Mouse (Mus musculus) ES-E14 (cell line): ENCODE measurements around the gene Uba52. TPM values are rescaled to one million over a fixed set of nuclear protein-coding genes. Genes with fewer than 3 reads are reported as not detected.

Source experiments
- DNase-seq: peaks from one replicate; pipeline ENCODE4 v3.0.0-alpha.2; 2013; ENCODE audit warnings: low read depth, low spot score
- H3K27ac ChIP-seq: 2 replicates; pipeline ENCODE4 v1.5.1; 2012; ENCODE audit warnings: low read depth, mild to moderate bottlenecking, low read length, moderate library complexity, mixed read lengths; ENCODE audit not compliant: poor library complexity, insufficient read depth, severe bottlenecking
- H3K36me3 ChIP-seq: 2 replicates; pipeline ENCODE4 v1.6.1; 2012; ENCODE audit warnings: mild to moderate bottlenecking, low read length, moderate library complexity, mixed read lengths; ENCODE audit not compliant: control insufficient read depth, poor library complexity, insufficient read depth, severe bottlenecking
- H3K4me1 ChIP-seq, 2 experiments: fragments of 150-350 bp in 1 of 2; sonication (generic) in 1 of 2; 2 replicates each; pipeline ENCODE4 v1.6.1; 2012; ENCODE audit warnings: low read length in 2 of 2, mild to moderate bottlenecking in 1 of 2, mixed read lengths in 1 of 2; ENCODE audit not compliant: control insufficient read depth in 2 of 2, insufficient read depth in 2 of 2, poor library complexity in 1 of 2
- H3K4me3 ChIP-seq, 2 experiments: fragments of 150-350 bp in 1 of 2; sonication (generic) in 1 of 2; 2 replicates each; pipeline ENCODE4 v1.5.1; 2012; ENCODE audit warnings: low read length in 2 of 2, low read depth in 1 of 2, mild to moderate bottlenecking in 1 of 2, mixed read lengths in 1 of 2; ENCODE audit not compliant: insufficient read depth in 1 of 2, poor library complexity in 1 of 2, severe bottlenecking in 1 of 2
- H3K9ac ChIP-seq: 2 replicates; pipeline ENCODE4 v1.6.1; 2012; ENCODE audit warnings: low read depth, mild to moderate bottlenecking, low read length, mixed read lengths; ENCODE audit not compliant: poor library complexity, insufficient read depth, severe bottlenecking
- H3K9me3 ChIP-seq: fragments of 150-350 bp; sonication (generic); 2 replicates; pipeline ENCODE4 v1.6.1; 2012; ENCODE audit warnings: low read depth, mild to moderate bottlenecking, low read length; ENCODE audit not compliant: control insufficient read depth, insufficient read depth
- CHD2 ChIP-seq: IDR thresholded peaks from 2 replicates; pipeline ENCODE4 v1.6.1; 2014; ENCODE audit warnings: mild to moderate bottlenecking, low read depth, low read length, inconsistent platforms
- HCFC1 ChIP-seq: IDR thresholded peaks from 2 replicates; pipeline ENCODE4 v1.6.1; 2012; ENCODE audit warnings: low read length, inconsistent platforms, borderline replicate concordance; ENCODE audit not compliant: insufficient read depth
- MAFK ChIP-seq: IDR thresholded peaks from 2 replicates; pipeline ENCODE4 v1.6.1; 2014; ENCODE audit warnings: mild to moderate bottlenecking, low read depth, low read length, inconsistent platforms; ENCODE audit not compliant: insufficient read depth
- ZC3H11A ChIP-seq: IDR thresholded peaks from 2 replicates; pipeline ENCODE4 v1.6.1; 2012; ENCODE audit warnings: low read depth, mild to moderate bottlenecking, inconsistent platforms, low read length, borderline replicate concordance
- ZNF384 ChIP-seq: IDR thresholded peaks from 2 replicates; pipeline ENCODE4 v1.6.1; 2012; ENCODE audit warnings: low read depth, low read length, inconsistent platforms
- in situ Hi-C, 2 experiments: fragments of 600-800 bp; cut with MboI; formaldehyde crosslinking; loops; one replicate each; pipeline ENCODE4 v1.15.1; 2025; ENCODE audit warnings: low sequenced_read_pairs in 2 of 2, inconsistent platforms in 1 of 2; ENCODE audit not compliant: unreplicated experiment in 2 of 2
- total RNA-seq: library from RNA; depleted of rRNA; stranded (reverse); fragments of 300-350 nt; gene quantifications from 2 replicates; pipeline ENCODE4 v1.2.3, GENCODE M21; 2012

Gene Uba52
- total RNA-seq, 1 experiment = 3,214 TPM

DNA sequence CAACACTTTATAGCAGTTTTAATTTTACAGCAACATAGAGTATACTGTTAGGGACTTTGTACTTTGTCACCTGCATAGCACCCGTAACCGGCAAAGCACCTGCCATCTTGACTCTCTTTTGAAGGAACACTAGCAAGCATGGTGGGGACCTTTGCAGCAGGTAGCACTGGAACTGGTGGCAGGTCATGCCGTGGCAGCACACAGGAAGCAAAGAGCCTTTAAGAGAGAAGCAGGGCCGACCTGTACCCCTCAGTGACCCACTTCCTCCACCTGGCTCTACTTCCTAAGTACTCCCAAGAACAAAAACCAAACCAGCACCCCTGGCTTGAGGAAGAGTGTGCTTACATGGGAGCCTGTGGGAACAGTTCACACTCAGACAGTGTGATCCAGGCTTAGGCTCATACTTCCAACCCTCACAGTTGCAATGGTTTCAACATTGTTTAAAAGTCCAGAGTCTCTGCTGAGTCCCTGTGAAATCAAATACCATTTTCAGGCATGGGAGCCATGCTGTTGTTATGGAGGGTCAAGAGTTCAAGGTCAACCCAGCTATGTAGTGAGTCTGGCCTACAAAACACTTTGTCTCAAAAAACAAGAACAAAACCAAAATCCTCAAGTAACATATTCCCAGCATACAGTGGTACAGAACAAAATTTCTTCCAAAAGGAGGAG, 44.6 kb upstream of the Uba52 start:
- H3K36me3 ChIP-seq = no peaks in the 10 kb centered on the region; the same call in 1 of the 2 replicates
- H3K9ac ChIP-seq = no peak overlapping the region
- H3K4me1 ChIP-seq = peaks cover 1 to 7% of the 10 kb centered on the region in 2 experiments; a peak in 3 of 4 replicates
- no peak overlapping the region for H3K4me3 ChIP-seq
- H3K27ac ChIP-seq = no peak overlapping the region
- no peak for DNase-seq
- H3K9me3 ChIP-seq = no peaks in the 10 kb centered on the region
- in situ Hi-C loops = no loop called here
- TF ChIP-seq MAFK = no peak
- TF ChIP-seq ZNF384 = no peak
- no peak for TF ChIP-seq HCFC1
- no peak for TF ChIP-seq ZC3H11A
- no peak for TF ChIP-seq CHD2

DNA sequence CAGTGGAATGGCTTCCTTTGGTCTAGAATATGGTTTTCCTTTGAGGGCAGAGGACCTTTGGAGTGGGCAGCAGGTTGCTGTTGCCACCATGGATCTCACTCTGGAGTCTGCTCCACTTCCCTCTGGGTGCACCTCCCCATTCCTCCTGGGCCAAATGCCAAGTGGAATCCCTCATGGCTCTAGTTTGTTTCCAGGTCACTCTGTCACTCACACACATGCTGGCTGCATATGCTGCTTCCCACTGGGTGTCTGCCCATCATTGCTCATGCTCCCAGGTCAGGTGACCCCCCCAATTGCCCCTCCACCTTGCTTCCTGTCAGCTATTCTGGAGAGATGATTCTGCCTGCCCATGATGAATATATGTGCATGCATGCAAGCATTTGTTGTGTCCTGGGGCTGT, 43.1 kb upstream of the Uba52 start:
- TF ChIP-seq MAFK (no peak), ZC3H11A (no peak), HCFC1 (no peak), ZNF384 (no peak), CHD2 (no peak)
- DNase-seq = no peak
- H3K9ac ChIP-seq = no peak overlapping the region
- in situ Hi-C loops = no loop called here
- H3K4me1 ChIP-seq = peaks cover 1 to 7% of the 10 kb centered on the region in 2 experiments; a peak in 3 of 4 replicates
- no peak overlapping the region for H3K4me3 ChIP-seq
- no peak overlapping the region for H3K27ac ChIP-seq
- H3K9me3 ChIP-seq = no peaks in the 10 kb centered on the region
- no peaks in the 10 kb centered on the region for H3K36me3 ChIP-seq

DNA sequence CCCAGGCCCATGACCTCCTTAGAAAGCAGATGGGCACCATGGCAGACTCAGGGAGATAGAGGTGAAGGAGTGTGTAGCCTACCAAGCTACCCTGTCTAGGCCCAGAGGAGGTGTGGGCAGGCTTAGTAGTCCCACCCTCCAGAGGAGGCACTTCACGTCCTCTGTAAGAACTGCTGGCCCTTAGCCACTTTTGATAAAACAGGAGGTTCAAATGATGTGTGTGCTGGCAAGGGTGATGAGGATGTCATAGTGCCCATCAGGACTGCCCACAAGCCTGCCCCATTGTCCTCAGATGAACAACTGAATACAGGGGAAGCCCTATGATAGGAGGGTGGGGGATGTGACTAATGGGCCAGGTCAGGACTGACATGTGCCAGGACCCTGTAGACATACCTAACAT, 42.2 kb upstream of the Uba52 start:
- H3K4me1 ChIP-seq = peaks cover 1 to 3% of the 10 kb centered on the region in 2 experiments; a peak in 2 of 4 replicates
- in situ Hi-C loops = no loop called here
- no peaks in the 10 kb centered on the region for H3K36me3 ChIP-seq
- no peak for DNase-seq
- H3K9me3 ChIP-seq = no peaks in the 10 kb centered on the region
- H3K27ac ChIP-seq = no peak overlapping the region
- H3K9ac ChIP-seq = no peak overlapping the region
- TF ChIP-seq ZC3H11A (no peak), CHD2 (no peak), ZNF384 (no peak), MAFK (no peak), HCFC1 (no peak)
- no peak overlapping the region for H3K4me3 ChIP-seq

DNA sequence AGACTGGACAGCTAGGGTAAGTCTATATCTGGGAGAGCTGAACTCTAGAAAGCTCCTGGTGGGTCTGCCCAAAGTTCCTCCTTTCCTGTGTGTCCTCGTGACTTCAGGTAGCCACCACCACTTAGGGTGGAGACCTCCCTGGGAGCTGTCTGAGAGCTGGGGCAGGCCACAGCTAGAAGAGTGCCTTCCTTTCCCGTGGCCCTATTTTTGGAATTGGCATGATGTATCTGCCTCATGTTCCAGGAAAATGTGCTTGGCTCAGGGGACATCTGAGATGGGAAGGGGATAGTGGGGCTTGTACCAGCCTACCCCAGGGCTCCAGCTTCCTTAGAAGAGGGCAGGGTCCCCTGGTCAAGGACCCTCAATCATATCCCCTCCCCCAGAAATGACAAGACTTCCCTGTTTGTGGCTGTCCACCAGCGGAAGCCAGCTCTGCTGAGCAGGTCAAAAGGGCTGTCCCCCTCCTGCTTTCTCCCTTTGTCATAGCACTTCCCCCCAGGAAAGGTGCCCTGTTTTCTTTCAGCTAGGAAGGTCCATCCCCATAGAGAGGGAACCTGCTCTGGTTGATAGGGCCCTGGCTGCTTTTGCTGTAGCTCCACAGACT, 41.1 kb upstream of the Uba52 start:
- in situ Hi-C loops = no loop called here
- no peak overlapping the region for H3K27ac ChIP-seq
- DNase-seq = no peak
- H3K4me3 ChIP-seq = no peak overlapping the region
- no peaks in the 10 kb centered on the region for H3K36me3 ChIP-seq
- H3K9ac ChIP-seq = no peak overlapping the region
- TF ChIP-seq ZNF384 = no peak
- TF ChIP-seq HCFC1 = no peak
- no peak for TF ChIP-seq ZC3H11A
- peaks cover 1 to 3% of the 10 kb centered on the region in 2 experiments; a peak in 2 of 4 replicates for H3K4me1 ChIP-seq
- no peaks in the 10 kb centered on the region for H3K9me3 ChIP-seq
